Mouse (Mus musculus) layer of hippocampus, adult 8-10 months (tissue): ENCODE measurements around the gene Efcab6. TPM values are rescaled to one million over a fixed set of nuclear protein-coding genes. Genes with fewer than 3 reads are reported as not detected.
"Not testable (repeated sequence)": the region's sequence is repeated elsewhere in the genome, so short reads cannot be mapped to it uniquely, and the experiment has no call there.

Source experiments
- DNase-seq, 2 experiments: peaks; one replicate each; pipeline ENCODE4 v3.0.0; 2022; ENCODE audit warnings: low spot score in 2 of 2
- total RNA-seq, 4 experiments: library from RNA; stranded (reverse); gene quantifications; 2 replicates each; pipeline ENCODE4 v1.2.4; 2022

Gene Efcab6
- total RNA-seq: 1 to 10 TPM; 5.0 to 8.6 (median 6.2) TPM

DNA sequence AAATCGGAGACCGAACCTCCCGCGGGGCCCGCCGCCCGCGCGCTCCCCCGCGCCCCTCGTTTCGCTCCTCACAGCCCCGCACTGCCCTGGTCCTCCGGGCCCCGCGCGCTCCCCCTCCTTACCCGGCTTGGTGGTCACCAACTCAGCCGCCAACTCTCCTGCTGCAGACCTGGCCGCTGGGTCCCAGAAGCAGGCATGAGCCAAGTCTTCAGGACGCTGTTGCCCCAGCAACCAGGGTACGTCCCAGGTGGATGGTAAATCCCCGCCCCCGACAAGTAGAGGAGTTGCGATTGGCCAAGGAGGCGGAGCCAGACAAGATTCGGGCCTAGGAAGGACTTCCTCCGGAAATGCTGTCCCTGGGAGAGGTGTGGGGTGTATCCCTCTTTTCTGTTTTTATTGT, at the start of gene Efcab6:
Efcab6 (minus strand) TSS at position 240 of the 400 bp plus-strand sequence.
- peak in 1 of 2 experiments; percentile 47 for DNase-seq

DNA sequence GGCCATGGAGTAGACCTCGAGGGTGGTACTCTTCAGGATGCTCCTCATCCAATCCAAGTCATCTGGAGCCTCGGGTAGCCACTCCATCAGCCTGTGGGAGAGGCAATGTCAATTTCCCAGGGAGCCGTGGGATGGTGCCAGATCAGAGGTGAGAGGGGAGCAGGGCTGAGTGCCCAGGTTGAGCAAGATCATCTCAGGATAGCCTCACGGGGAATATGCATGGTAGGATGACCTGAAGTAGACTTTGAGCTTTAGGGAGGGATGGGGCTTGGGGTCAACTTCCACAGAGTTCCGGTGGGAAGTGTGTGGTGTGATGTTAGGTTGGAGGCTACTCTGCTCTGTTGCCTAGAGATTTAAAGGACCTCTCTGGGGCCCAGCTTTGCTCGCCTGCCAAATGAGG, 48.7 kb upstream of the Efcab6 start:
- DNase-seq: no peak

DNA sequence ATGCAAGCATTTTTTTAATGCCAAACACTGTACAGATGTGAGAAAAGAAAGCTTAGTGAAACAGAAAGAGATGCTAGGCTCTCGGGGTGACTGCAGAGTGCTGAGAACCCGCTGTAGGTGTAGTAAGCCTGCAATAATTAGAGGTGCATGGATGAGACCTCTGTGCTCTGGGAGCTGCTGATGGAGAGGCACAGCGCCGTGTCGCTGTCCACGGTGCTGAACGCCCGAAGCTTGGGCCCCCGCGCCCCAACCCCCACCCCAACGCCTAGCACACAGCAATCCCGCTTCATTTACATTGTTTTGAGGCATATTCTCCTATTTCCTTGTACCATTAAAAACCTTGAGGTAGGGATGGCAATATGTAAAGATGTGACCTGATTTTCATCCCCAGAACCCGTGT, 43.7 kb upstream of the Efcab6 start:
- no peak for DNase-seq

DNA sequence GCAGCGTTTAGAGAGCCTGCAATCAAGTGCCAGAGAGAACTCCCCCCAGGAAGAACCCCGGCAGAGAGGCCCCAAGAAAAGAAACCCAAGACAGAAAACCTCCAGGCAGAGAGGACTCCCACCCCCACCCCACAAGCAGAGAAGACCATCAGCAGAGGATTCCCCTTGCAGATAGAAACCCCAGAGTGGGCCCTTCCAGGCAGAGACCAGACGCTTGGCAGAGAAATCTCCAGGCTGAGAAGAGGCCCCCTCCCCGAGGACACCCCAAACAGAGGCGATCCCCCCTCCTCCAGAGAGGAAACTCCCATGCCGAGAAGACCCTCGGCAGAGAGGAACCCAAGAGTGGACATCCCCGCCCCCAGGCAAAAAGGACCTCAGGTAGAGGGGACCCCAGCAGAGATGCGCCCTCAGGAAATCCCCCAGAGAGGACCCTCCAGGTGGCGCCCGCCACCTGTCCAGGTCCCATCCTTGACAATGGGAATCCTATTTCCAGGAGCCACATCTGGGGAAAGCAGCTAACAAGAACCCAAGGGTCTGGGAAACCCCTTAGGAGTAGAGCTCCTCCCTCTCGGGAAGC, 40.8 kb upstream of the Efcab6 start:
- DNase-seq: no peak

DNA sequence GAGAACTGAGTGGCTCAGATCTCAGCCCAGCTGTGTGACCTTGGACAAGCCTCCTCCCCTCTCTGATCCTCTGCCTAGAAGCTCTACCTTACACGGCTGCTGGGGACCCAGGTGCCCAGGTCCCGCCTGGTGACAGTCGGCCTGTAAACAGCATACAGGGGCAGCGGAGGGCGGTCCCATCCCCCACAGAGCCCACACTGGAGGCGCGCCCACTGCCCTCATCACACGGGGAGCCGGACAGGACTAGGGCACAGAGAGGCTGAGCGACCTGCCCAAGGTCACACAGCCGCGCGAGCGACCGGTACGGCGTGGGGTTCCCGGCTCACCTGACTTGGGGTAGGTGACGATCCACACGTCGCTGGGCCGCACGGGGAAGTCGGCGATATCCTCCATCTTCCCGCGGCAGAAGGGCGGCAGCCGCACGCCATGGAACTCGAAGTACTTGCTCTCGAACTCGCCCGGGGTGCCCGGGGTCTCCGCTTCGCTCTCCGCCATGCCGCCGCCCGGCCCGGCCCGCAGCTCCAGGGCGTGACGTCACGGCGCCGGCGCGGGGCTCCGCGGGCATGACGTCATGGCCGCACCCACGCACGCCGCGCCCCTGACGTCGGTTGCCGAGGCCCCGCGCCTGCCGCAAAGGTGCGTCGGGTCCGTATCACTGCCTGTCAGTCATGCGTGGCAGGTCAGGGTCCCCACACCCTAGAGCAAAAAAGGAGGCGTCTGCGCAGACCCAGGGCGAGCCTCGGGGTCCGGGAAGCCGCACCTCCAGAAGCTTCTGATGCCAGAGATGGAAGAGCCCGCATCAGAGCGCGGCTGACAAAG, 40.1 kb upstream of the Efcab6 start, which contains the start of gene Sult4a1:
Sult4a1 (minus strand) TSS at position 650 of the 819 bp plus-strand sequence.
- peak in 1 of 2 experiments; percentile 58 for DNase-seq

DNA sequence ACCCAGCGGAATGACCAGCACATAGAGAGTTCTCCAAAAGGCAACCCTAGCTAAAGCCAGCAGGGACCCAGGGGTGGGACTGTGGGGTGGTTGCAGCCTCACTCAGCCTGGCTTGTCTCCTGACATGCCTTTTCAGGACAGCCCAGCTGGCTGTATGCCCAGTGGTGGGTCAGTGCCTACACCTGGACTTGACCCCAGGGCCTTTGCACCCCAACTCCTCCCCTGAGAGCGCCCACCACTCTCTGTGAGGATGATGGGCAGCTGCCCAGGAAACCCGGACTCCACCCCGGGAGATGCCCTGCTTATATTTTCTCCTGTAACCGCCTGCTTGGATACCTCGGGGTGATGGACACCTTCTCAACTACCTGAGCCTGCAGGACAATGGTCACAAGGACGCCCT, 39.4 kb upstream of the Efcab6 start:
- DNase-seq: no peak

DNA sequence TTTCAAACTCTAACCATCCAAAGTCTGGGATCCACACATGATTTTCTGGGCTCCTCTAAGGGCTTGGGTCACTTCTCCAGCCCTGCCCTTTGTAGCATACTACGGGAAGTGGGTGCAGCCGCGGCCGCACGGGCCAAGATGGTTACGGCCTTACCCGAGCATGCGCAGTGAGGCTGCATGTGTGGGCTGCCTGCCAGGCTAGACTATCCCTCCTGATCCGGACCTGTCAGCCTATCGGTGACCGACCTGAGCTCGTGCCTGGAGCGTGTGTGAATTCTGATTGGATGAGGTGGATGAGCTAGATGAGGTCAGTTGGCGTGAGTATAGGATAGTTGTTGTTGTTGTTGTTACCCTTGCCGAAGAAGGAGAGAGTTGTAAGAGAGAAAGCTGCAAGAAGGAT, 32.4 kb upstream of the Efcab6 start:
- DNase-seq: not testable (repeated sequence)

DNA sequence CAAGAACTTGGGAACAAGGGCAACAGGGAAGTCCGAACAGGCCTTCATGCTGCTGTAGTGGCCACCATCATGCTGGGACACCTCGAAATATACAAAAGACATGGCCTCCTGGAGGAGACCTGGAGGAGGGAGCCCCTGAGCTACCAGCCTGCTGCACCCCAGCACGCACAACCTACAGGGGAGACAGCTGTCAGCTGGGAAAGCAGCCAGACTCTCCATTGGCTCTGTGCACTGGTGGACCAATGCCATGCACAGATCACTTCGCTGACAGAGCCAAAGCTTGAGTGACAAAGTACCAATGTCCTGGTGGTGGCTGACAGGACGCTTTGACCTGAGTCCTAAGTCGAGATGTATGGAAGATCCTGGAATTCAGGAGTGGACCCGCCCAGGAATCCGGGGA, 30.9 kb upstream of the Efcab6 start:
- no peak for DNase-seq

DNA sequence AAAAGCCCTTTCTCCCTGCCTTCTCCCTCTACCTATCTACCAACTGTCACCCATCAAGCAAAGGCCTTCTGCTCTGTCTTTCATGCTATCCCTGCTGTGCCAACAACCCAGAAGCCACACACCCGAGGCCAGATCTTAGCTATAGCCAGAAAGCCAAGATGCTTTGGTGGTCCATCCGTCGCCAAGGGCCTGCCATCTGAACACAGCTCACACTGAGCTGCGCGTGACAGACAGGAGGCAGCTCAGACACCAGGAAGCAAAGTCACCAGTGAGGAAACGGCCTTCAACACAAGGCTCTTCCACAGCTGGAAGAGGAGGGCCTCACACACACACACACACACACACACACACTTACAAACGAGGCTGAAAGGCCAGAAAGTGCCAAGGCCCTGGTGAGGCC, 29.7 kb upstream of the Efcab6 start:
- no peak for DNase-seq

DNA sequence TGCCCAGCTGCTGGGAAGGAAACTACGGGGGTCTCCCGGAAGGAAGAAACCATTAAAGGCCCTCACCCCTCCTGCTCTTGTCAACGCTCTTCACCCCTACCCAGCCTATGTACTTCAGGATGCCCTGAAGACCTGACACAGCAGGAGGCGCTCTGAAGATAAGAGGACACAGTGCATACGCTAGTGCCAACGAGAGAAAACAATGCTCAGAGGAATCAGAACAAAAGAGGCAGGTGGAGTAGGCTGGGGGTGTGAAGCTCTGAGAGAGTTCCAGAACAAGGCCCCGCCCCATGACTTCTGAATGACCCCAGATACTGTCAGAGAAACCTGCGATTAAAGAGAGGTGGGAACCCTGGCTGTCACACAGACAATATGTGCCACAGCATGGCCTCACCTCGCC, 21.6 kb upstream of the Efcab6 start:
- no peak for DNase-seq

DNA sequence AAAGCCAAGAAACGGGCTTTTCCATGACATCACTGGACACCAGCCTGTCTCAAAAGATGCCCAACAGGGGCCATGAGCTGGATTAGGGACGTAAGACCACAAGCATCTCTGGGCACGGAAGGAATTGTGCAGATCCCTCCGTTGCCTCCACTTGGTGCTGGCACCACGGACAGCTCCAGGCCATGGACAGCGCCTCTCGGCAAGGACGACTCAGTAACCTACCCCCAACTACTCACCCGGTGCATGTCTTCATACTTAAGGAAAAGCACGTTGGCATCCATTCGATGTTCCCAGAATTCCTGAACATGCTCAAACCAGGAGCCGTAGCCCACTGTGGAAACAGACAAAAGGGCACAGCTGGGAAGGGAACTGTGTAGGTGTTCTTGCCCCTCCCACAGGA, 21.2 kb upstream of the Efcab6 start:
- no peak for DNase-seq

DNA sequence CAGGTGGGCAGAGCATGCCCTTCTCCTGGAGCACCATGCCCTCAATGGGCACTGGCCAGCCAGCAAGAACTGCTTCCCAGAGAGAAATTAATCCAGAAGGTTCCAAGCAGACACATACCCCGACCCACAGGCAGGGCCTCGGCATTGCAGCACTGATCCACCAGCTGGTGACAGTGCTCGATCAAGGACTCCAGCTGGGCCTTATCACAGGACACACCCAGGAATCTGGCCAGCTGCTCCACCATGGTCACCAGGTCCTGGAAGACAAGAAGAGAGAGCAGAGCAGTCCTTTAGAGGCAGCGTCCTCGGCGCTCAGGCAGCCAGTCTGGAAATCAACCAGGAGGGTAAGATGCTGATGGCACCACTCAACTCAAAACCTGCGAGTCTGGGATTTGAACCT, 14.9 kb upstream of the Efcab6 start:
- no peak for DNase-seq

DNA sequence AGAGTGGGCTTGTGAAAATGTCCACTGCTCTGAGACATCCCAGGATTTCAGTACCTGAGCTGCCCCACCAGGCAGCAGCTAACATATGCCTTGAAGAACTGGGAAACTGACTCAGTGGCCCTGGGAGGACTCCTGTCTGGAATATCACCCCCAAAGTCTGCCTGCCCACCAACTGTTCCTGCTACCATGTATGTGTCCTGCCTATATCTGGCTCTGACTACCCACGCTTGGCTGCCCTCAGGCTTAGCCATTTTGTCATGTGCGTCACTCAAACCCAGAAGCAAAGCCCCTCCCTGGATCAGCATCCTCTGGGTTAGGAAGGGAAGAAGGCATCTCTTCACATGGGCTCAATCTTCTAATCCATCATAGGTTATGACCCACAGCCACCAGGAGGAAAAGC, 14.3 kb upstream of the Efcab6 start:
- DNase-seq: no peak

DNA sequence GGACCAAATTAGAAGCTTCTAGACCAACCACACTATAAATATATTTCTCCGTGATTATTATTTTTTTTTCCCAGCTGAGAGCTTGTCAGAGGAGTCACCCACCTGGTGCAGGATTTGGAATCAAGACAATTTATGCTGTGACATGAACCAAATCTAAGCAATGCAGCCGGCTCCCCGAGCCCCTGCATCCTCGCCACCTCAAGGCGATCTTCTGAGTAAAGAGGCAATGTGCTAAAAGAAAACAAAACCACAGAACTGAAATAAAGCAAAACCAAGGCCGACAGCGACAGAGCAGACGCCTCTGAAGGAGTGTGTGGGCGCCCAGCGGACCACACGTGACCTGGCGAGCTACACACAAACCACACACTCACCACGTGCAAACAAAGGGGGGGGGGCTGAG, 13.5 kb upstream of the Efcab6 start:
- DNase-seq: no peak

DNA sequence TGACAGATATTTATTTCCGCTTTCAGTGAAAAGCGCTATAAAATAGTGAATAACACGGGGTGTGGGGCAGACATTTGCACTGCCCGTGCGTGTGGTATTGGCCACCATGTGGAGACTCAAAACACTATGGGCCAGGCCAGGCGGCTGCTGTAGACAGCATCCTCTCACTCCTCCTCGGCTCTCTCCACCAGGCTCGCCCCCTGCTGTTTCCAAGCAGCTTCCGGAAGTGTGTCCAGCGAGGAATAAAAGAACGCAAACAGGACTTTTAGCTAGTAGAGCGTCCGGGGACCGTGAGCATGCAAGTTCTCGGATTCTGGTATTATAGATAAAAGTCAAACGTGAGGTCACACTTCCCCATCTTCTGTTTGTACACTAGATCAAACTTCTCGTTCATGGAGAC, 12.0 kb upstream of the Efcab6 start:
- DNase-seq: peak in 1 of 2 experiments; percentile 3

DNA sequence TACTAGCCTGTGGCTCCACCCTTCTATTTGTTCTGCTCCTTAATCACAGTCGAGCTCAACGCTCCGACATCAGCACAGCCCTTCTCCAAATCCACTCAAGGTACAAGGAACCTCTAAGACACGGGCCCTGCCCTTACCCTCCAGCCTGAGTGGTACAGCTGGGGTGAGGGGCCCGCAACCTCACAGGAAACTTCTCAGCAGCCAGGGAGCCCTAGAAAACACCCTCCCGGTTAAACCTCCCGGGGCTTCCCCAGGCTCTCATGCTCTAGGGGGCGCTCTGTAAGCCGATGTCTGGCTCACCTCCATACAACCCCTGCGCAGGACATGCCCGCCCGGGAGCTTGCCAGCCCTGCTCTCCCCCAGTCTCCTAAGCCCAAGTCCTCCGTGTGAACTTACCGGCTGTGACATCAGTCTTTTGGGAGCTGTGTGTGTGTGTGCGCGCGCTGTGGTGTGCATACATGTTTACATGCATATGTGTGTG, 9.6 kb upstream of the Efcab6 start:
- DNase-seq: peak in 1 of 2 experiments; percentile 25

DNA sequence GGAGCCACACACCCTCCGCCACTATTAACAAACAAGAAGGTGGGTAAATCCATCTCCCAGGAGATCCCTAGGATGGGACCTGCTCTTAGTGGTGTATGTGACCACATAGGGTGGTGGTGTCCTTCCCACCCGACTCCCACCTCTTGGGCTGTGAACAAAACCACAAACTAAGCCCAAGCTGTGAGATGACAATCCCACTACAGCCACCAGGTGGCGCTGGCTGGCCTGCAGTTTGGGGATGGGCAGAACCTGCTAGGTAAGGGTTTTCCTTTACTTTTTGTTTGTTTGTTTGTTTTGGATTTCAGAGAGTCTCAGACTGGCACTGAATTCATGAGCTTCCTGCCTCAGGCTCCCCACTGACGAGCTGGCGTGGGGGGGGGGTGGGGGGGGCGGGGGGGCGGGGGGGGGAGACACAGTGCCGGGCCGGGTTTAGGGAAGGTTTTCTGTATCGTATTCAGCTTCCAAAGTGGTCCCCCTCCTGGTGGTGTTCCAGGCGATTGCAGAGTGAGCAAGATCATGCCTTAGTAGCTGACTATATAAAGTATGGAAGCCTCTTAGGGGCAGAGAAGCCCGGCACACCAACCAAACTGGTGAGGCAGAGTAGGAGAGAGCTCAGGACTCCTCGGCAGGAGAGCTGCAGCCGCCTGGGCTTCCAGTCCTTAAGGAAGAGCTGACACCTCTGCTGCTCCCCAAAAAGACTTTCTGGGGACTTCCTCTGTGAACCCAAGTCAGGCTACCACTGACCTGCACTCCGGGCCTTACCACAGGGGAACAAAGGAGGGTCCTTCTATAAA, 8.9 kb upstream of the Efcab6 start:
- peak in 1 of 2 experiments; percentile 66 for DNase-seq

DNA sequence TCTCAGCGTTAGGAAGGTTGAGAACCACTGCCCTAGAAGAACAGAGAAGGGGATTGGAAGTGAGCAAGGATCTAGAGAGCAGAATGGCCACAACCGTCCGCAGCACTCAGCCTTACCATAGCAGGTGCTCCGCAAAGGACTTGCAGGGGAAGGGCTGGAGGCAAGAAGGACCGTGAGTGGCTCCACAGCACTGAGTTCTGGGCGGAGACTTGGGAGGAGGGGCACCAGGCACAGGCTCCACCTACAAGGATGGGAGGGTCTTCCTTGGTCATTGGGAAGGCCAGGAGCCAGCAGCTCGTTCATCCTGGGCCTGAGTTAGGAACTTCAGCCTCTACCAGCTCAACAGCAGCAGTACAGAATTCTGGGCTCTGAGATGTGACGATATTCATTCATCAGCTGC, 7.9 kb upstream of the Efcab6 start:
- DNase-seq: no peak

DNA sequence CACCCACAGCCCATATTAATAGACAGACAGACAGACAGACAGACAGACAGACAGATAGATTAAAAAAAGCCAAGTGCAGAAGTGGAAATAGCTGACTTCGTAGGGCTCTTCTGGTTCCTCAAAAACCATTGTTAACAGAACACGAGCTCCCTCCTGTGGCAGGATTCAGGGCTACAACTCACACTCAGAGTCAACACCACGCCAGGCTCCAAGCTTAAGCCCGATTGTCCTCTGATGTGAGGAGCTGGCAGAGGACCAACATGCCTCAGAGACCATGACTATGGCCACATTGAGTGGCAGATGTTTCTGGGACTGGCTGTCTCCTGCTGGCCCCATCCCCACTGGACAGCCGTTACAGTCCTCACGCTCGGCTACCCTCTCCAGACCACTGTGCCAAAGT, 7.0 kb upstream of the Efcab6 start:
- DNase-seq: peak; percentile 78 to 93

DNA sequence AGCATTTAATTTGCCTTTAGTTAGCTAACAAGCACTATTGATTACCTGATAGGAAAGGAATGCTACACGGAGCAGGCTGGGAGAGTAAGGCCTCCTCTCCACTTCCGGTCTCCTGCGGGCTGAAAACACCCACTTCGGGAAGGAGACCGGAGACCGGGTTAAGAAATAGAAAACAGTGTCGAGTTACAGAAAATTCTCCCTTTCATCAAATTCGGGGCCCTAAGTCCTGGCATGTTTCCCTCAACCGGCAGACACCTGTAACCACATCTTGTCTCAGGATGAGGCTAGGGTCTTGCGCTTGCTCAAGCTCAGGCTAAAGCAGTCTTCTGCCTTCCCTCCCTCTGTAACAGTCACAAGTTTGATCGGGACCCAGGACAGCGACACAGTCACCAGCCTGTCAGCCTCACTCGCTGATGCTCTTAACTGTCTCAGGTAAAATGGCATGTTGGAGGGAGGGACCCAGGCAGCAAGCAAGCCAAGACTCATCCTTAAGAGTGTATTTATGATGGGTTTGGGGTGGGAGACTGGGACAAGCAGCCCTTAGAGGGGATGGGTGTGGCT, 5.0 kb upstream of the Efcab6 start:
- DNase-seq: no peak

DNA sequence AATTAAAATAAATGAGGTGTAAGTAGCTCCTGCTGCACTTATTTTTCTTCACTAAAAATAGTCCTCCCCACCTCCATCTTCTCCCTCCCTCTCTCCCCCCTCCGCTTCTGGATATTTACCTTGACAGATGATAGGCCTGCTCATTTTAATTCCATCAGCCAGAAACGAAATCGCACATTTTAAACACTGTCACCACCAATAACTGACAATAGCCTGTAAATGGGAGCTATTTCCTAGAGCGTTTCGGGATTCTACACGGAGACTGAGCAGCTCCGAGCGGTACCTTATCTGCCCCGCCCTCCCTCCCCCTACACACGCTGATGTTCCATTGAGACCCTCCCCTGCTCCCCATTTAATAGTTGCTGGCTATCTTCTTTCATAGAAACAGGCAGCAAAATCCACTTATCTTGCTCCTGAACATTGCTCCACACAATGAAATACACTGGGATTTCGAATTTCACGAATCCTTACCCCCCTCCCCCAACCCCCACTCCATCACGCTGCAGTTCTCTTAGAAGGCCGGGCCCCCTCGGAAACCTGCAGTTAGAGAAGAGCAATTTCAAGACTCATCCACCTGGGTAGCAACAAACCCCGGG, 4.4 kb upstream of the Efcab6 start:
- no peak for DNase-seq
